Mouse (Mus musculus) naive thymus-derived CD4-positive, alpha-beta T cell, adult 2 months (primary cell): ENCODE measurements around the gene Kbtbd7.
"Not testable (repeated sequence)": the region's sequence is repeated elsewhere in the genome, so short reads cannot be mapped to it uniquely, and the experiment has no call there.

Experiments
- DNase-seq: peaks from one replicate; pipeline ENCODE4 v3.0.0-alpha.2; 2011; ENCODE audit warnings: low read depth

Gene Kbtbd7

GRCm38 (mm10) chr14:79425979-79426729 is at the start of gene Kbtbd7:
Kbtbd7 (plus strand) TSS chr14:79426511.
- peak; percentile 96 for DNase-seq

- no peak for DNase-seq
Observed at GRCm38 (mm10) chr14:79377041-79377440, 49.3 kb upstream of the Kbtbd7 start.

DNA sequence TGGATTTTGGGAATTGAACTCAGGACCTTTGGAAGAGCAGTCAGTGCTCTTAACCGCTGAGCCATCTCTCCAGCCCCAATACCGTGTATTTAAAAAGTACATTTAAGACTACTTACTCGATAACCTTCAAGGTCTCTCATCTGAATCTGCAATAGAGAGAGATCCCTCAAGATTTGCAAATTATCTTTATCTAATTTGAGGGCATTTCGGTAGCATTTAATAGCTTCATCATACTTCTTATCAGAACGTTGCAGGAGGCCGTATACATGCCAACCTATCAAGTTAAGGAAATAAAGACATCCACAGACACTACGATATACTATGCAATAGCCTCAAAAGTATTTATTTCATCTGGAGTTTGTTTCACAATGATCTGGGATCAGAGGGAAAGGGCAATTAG is 43.2 kb upstream of the Kbtbd7 start:
- no peak for DNase-seq

GRCm38 (mm10) chr14:79388304-79388703 is 38.0 kb upstream of the Kbtbd7 start:
- no peak for DNase-seq

GRCm38 (mm10) chr14:79389438-79390264 is 36.7 kb upstream of the Kbtbd7 start:
- peak; percentile 31 for DNase-seq

- DNase-seq: peak; percentile 97
Observed at GRCm38 (mm10) chr14:79390265-79390926, 35.9 kb upstream of the Kbtbd7 start, which contains the start of gene Naa16. Naa16 (minus strand) TSS chr14:79390778.

GRCm38 (mm10) chr14:79393289-79393688 is 33.0 kb upstream of the Kbtbd7 start:
- peak; percentile 68 for DNase-seq

DNA sequence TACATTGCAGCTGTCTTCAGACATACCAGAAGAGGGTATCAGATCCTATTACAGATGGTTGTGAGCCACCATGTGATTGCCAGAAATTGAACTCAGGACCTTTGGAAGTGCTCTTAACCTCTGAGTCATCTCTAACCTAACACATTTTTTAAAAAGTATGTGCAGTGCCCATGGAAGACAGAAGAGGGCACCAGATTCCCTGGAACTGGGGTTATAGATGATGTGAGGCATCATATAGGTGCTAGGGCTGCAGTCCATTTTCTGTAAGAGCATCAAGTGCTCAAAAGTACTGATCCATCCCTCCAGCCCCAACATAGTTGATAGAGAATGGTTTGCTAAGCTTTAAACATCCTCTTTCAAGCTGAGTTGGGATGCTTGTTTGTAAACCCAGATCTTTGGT is 31.7 kb upstream of the Kbtbd7 start:
- peak; percentile 87 for DNase-seq

GRCm38 (mm10) chr14:79397321-79398122 is 28.8 kb upstream of the Kbtbd7 start, which contains the start of gene Mtrf1:
Mtrf1 (plus strand) TSS chr14:79397772.
- peak; percentile 82 for DNase-seq

GRCm38 (mm10) chr14:79407641-79408040 is 18.7 kb upstream of the Kbtbd7 start:
- DNase-seq: no peak

- DNase-seq: no peak
Observed at GRCm38 (mm10) chr14:79409278-79409830, 17.0 kb upstream of the Kbtbd7 start.

DNA sequence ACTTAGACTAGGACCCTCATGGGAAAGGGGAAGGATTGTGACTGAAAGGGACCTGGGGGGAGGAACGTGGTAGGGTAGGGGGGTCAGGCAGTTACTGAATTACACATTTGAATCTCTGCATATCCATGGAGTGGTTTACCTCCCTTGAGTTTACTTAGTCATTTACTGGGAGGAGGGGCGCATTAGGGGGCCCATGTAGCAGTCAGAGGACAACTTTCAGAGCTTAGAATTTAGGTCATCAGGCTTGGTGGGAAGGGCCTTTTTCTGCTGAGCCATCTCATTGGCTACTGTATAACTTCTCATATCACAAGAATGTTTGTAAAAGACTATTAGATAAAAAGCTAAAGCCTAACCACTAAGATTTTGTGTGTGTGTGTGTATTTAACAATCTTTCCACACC is 15.6 kb upstream of the Kbtbd7 start:
- DNase-seq: no peak

DNA sequence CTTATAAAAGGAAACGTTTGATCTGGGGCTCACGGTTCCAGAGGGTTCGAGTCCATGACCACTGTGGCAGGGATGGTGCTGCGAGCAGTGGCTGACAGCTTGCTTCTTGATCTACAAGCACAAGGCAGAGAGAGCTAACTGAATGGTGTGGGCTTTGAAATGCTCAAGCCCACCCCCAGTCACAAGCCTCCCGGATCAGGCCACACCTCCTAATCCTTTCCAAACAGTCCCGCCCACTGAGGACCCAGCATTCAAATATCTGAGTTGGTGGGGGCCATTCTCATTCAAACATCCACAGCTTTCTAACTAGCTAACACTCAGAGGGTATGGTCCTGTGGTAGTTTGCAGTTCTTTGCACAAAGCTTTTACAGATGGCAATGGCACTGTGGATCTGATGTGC is 13.2 kb upstream of the Kbtbd7 start:
- no peak for DNase-seq

- DNase-seq: no peak
Observed at GRCm38 (mm10) chr14:79420083-79420685, 6.1 kb upstream of the Kbtbd7 start.

DNA sequence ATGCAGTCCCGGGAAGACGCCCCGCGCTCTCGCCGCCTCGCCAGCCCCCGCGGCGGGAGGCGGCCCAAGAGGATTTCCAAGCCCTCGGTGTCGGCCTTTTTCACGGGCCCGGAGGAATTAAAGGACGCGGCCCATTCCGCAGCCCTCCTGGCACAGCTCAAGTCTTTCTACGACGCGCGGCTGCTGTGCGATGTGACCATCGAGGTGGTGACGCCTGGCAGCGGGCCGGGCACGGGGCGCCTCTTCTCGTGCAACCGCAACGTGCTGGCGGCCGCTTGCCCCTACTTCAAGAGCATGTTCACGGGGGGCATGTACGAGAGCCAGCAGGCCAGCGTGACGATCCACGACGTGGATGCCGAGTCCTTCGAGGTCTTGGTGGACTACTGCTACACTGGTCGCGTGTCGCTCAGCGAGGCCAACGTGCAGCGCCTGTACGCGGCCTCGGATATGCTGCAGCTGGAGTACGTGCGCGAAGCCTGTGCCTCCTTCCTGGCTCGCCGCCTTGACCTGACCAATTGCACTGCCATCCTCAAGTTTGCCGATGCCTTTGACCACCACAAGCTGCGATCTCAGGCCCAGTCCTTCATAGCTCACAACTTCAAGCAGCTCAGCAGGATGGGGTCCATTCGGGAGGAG is 537 bp downstream of the Kbtbd7 start:
- not testable (repeated sequence) for DNase-seq

DNA sequence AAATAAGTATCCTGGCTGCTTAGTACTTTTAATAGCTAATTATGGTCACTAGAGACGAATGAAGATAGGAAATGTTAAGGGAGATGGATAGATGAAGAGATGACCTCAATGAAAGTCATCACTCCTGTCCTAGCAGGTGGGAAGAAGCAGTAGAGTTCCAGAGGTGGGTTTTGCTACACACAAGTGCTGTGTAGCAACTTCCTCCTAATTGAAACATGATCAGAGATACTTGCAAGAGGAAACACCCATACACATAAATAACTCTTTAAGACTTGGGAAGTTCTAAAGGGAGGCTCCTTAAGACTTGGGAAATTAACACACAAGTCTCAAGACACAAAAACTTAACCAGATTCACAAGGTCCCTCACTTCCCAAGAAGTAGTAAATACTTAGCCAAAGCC is 7.8 kb downstream of the Kbtbd7 start:
- no peak for DNase-seq

DNA sequence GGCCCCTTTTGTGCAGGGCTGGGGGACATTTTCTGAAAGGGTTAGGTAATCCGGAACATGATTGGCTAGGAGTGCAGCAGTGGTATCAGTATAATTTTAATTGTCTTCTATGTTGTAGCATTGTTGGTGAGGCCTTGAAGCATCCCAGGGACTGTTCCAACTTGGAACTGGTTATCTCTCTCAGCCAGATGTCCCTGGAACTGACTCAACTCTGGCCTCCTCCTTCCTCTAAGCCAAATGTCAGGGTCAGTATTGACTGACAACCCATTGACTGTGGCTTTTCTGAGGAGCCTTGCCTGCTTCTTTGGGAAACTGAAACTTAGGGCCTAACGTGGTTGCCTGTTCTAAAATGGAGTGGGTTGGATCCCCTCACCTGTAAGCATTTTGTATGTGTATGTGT is 14.3 kb downstream of the Kbtbd7 start:
- no peak for DNase-seq

- no peak for DNase-seq
Observed at GRCm38 (mm10) chr14:79441441-79441840, 15.1 kb downstream of the Kbtbd7 start.

GRCm38 (mm10) chr14:79444601-79445000 is 18.3 kb downstream of the Kbtbd7 start:
- DNase-seq: no peak

DNA sequence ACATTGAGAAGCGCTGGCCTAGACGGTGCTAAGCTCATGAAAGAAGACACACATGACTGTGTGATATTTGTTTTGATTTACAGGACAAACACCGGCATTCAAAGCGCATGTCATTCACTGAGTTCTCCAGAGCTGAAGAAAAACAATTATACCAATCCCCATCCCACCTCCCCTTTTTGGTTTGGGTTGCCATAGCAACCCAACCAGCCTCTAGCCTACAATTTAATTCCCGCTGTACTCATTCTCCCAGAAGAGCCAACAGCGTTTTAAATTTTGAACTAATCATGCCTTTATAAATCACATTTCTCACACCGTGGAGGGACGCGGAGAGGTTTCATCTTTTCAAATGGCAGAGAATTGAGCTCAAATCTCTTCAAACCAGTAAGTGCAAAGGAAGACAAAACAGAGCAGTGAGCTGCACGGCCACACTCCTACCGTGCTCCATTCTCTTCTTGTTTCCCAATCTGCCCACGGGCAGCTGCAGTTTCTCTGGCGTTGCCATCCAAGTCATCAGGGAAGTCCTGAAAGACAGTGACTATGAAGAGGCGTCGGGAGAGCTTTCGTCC is 18.8 kb downstream of the Kbtbd7 start:
- no peak for DNase-seq
